Mouse (Mus musculus) NIH3T3 (cell line): ENCODE measurements around the gene Slc52a3.
"Not testable (repeated sequence)": the region's sequence is repeated elsewhere in the genome, so short reads cannot be mapped to it uniquely, and the experiment has no call there.

ENCODE experiments used
- DNase-seq: peaks from one replicate; pipeline ENCODE4 v3.0.0-alpha.2; 2012; ENCODE audit warnings: low read depth

Gene Slc52a3

GRCm38 (mm10) chr2:151973595-151974562, 22.4 kb upstream of the Slc52a3 start:
- DNase-seq = peak; percentile 55

- no peak for DNase-seq
Observed at GRCm38 (mm10) chr2:151975295-151975694, 21.0 kb upstream of the Slc52a3 start.

DNA sequence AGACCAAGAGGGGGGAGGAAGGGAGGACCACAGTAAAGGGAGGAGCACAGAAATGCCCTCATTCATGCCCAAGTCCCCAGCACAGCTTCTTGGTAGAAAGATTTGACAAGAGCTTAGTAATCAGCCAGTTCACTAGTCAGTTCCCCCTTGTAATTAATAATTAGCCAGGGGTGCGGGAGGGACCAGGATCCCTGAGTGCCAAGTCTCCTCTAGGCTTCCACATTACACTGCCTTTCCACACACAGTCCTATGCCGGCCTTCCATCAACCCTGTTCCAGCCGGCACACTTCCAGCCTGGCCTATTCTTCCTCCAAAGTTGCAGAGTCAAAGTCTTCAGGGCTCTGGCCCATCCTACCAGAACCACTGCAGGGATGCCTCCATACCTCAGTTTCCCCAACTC, 20.2 kb upstream of the Slc52a3 start:
- DNase-seq = no peak

DNA sequence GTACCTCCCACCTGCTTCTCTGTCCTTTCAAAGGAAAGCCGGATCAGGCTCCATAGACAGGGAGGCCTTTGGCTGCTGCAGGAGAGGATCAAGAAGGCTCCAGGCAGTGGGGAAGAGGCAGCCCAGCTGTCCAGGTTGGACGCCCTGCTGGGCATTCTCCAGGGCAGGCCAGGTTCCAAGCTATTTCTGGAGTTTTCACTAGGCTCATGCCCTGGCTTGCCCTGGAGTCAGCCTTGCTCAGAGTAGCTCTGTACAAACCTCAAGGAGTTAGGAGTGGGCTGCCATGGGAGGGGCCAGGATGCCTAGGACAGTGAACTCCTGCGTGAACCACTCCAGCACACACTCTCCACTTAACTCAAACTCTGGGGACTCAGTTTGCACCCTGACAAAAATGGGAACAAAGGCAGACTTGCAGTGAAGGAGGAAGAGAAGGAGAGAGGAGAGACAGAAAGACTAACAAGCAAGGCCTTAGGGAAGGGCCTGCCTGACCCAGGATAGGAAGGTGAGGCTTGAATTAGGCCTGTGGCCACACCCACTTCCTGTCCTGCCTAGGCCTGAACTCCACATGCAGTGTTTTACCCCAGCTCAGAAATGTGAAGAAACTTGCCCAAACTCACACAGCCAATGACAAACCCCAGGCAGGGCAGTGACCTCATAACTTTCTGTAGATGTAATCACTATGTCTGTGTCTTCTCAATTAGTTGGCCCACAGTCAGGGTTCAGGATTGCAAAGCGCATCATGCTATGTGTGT, 18.4 kb upstream of the Slc52a3 start:
- peak; percentile 25 for DNase-seq

DNA sequence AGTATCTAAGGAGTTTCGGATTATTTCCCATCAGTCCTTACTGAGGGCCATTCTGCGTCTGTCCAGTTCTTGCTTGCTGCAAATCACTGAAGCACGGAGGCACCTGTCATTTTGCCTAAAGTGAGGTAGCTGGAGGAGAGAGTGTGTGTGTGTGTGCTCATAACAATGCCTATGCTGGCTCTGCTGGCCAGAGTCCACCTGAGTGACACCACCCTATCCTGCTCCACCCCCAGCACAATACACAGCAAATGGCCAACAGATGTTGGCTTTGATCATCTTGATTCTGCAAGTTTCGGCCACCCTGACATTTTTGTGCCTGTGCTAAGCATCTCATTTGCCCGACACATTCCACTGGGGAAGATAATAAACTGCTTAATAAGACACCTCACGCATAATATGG, 17.8 kb upstream of the Slc52a3 start:
- DNase-seq = no peak

DNA sequence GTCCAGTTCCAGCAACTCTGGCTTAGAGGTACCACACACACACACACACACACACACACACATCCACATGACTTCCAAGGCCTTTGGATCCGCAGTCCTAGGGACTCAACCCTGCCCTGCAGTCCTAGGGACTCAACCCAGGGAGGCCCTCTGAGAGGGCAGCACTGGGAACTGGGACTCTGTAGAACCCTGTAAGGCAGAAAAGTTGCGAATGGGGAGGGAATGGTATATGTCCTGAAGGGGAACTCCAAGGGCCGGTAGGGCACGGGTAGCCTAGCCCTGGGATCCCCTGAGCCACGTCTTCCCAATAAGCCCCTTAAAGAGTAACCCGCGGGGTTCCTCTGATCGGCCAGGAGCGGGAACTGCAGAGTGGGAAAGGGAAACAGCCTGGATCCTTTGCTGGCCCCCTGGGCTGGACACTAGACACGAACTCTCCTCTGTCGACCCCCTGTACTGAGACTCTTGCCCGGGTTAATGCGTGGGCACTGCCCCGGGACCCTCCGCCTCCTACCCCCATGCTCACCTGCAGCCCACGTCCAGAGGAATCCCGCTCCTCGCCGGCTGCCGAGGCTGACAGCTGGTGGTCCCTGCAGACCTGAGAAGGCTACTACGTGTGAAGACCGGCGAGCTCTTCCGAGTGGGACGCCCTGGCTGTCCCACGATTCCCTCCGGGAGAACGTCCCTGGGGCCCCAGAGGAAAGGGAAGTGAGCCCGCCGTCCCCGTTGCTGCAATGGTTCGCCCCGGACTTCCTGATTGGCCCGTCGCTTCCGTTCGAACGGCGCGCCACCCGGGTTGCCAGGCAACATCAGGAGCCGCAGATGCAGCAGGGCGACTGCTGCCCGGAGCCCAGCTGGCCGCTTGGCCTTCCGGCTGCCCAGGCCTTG, 16.6 kb upstream of the Slc52a3 start, which contains the start of gene Fam110a:
Fam110a (minus strand) TSS at position 750 of the 885 bp plus-strand sequence.
- peak; percentile 95 for DNase-seq

DNA sequence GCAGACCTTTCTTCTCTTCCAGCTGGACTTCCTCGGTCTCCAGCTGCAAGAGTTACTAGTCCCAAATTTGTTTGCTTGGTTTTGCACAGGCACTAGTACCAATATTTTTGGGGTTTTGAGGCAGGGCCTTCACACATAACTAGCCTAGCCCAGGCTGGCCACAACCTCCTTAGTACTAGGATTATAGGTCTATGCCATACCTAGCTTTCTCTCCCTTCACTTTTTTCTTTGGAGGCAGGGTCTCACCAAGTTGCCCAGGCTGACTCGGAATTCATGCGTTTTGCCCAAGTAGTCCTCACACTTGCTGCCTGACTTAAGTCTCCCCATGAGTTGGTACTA, 16.0 kb upstream of the Slc52a3 start:
- no peak for DNase-seq

DNA sequence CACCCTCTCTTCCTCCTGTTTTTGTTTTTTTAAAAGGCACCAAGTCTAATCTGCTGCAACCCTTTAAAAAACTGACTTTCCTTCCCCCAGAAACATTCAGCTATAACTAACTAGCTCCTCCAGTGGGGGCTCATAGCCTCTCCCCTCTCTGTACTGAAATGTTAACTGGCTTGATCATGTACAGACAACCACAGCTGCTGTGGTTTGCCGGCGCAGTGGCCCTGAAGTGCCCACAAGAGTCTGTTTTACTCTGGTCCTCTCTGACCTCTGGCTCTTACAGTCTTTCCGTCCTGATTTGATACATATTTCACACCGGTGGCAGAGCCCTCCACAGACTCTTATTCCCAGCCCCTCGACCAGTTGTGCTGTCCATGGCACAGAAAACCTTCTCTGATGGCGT, 15.0 kb upstream of the Slc52a3 start:
- DNase-seq = no peak

DNA sequence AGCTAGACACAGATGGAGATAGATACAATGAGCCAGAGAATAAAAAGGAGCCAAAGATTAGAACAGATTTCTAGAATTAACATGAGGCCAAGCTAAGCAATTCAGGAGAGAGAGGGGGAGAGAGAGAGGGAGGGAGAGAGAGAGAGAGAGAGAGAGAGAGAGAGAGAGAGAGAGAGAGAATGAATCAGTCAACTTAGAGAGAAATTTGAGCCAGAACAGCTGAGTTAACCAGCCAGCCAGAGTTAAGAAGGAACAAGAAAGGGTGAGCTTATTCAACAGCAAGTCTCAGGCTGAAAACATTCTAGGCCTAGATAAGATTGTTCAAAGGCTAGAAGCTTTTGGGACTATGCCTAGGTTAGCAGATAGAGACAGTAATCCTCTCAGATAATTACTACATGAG, 13.8 kb upstream of the Slc52a3 start:
- DNase-seq = no peak

DNA sequence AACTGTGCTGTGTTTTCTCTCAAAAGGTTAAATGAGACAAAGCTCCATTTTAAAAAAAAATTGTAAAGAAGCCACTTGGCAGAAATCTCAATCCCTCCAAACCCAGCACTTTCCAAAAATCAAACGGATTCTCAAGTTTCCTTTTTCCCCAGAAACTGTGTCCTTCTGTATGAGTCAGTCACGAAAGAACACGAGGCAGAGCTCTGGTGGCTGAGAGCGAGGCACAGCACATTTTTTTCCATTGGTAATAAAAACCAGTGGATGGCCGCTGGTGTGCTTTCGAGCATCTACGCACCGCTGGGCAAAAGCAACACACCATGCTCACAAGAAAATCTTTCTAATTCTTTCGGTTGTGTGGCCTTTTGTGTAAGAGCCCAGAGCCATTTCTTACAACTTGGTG, 12.3 kb upstream of the Slc52a3 start:
- peak; percentile 46 for DNase-seq

- DNase-seq = no peak
Observed at GRCm38 (mm10) chr2:151985426-151986172, 10.7 kb upstream of the Slc52a3 start.

GRCm38 (mm10) chr2:151986958-151987357, 9.4 kb upstream of the Slc52a3 start:
- DNase-seq = no peak

DNA sequence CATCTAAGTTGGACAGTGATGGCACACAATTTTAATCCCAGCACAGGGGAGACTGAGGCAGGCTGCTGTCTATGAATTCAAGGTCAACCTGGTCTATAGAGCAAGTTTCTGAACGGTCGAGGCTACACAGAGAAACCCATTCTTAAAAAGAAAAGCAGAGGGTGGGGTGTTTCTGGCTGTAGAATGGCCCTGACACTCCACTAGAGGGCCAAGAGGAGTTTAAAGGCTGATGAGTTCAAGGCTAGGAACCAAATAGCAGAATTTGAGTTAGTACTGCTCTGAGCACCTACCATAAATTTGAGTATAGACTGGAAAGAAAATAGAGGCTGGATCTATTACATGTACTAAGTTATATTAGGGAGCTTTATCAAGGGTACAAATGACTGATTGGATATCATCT, 7.3 kb upstream of the Slc52a3 start:
- no peak for DNase-seq

GRCm38 (mm10) chr2:151990985-151991394, 5.3 kb upstream of the Slc52a3 start:
- no peak for DNase-seq

- DNase-seq = no peak
Observed at GRCm38 (mm10) chr2:151991446-151991845, 4.9 kb upstream of the Slc52a3 start.

- peak; percentile 88 for DNase-seq
Observed at GRCm38 (mm10) chr2:151994350-151995122, 1.8 kb upstream of the Slc52a3 start.

DNA sequence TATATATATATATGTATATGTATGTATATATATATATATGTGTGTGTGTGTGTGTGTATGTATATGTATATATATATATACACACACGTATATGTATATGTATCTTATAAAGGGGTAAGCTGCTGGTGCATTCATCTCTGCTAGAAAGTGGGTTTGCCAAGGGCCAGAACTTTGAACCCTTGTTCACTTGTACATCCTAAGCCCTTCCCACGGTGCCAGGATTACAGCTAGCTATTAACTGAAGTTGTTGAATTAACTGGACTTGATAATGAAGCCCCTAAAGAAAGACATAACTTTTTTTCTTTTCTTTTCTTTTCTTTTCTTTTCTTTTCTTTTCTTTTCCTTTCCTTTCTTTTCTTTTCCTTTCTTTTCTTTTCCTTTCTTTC, 872 bp downstream of the Slc52a3 start:
- not testable (repeated sequence) for DNase-seq

DNA sequence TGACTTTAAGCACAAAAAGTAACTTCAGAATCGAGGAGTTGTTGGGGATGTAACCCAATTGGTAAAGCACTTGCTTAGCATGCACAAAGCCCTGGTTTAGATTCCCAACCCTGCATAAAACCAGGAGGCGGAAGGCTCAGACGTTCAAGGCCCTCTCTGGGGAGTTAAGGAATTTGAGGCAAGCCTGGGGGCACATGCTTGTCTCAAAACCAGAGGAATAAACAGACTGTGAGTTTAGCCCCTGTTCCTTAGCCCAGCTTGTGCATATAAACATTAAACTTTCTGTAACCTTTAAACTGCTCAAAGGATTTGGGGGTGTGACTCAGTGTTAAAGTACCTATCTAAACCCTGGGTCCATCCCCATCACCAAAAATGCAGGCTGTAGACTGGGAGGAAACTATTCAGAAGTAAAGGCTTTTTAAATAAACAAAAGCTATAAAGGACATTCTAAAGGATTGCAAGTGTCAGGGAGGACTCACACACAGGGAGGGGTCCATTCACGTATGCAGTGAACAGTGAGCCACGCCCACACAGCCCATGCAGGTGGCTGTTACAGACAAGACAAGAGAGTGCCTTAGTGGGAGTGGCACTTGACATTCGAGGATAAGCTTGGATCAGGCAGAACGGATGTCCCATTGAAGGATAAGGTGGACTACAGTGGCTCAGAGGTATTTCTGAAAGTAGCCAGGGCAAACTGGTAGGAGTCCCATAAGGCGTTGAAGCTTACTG, 1.6 kb downstream of the Slc52a3 start:
- DNase-seq = peak; percentile 41

DNA sequence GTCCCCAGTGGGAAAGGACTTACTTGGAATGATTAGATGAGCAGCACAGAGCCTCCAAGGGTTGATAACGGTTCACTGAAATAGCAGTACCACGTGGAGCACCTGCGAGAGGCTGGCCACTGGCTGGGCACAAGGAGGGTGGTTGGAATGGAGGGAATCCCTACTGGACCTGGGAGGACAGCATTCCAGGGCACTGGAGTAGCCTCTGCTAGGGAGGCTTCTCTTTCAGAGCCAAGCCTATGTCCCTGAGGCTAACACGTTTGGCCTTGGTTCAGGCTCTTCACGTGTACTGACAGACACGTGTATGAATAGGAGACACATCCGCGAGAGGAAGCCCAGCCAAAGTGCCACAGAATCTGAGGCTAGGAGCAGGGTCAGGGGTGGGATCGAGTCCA, 2.2 kb downstream of the Slc52a3 start:
- no peak for DNase-seq

DNA sequence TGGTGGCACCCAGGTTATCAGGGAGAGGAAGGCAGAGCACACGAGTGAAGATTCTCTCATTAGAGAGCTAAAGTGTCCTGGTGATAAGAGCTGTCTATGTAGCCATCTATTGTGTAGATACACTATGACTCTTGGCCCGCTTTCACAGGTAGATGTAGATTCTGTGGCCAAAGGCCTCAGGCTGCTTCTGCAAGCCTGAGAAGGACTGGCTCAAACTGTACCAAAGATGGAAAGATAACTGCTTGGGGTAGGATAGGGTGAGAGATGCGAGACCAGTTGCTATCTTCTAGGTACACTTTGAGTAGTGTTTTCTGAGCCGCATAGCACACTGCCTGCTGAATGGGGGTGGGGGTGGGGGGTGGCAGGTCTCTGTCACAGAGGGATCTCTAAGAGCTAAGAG, 2.6 kb downstream of the Slc52a3 start:
- no peak for DNase-seq
